Mouse (Mus musculus) limb, embryonic 14.5 days (tissue): Measurements from ENCODE around the gene 2310007B03Rik. TPM values are rescaled to one million over a fixed set of nuclear protein-coding genes. Genes with fewer than 3 reads are reported as not detected.
A peak's percentile ranks its signal among the peaks of the same experiment; 100 is the strongest.
"Not testable (repeated sequence)": the region's sequence is repeated elsewhere in the genome, so short reads cannot be mapped to it uniquely, and the experiment has no call there.

Experiments used
- ATAC-seq: fragments of 200-750 bp; cut with Nextera tagmentation; 2 replicates; pipeline ENCODE4 v1.8.0; 2017; ENCODE audit warnings: low read depth, moderate number of reproducible peaks, moderate TSS enrichment; ENCODE audit not compliant: low FRiP score
- DNase-seq: peaks from one replicate; pipeline ENCODE4 v3.0.0-alpha.2; 2015; ENCODE audit warnings: low spot score
- H3K27ac ChIP-seq: fragments of 300-500 bp; sonication (generic); replicated peaks from 2 replicates; pipeline ENCODE4 v1.5.1; 2014; ENCODE audit warnings: low read depth, mild to moderate bottlenecking, low read length, moderate library complexity, mixed read lengths
- H3K27me3 ChIP-seq: fragments of 300-500 bp; sonication (generic); 2 replicates; pipeline ENCODE4 v1.6.1; 2014; ENCODE audit warnings: low read length, mixed read lengths; ENCODE audit not compliant: control insufficient read depth, insufficient read depth
- H3K36me3 ChIP-seq: fragments of 300-500 bp; sonication (generic); 2 replicates; pipeline ENCODE4 v1.6.1; 2014; ENCODE audit warnings: mild to moderate bottlenecking, low read length, moderate library complexity, mixed read lengths; ENCODE audit not compliant: control insufficient read depth, insufficient read depth
- H3K4me1 ChIP-seq: fragments of 300-500 bp; sonication (generic); 2 replicates; pipeline ENCODE4 v1.6.1; 2014; ENCODE audit warnings: antibody characterized with exemption, low read length, mixed read lengths; ENCODE audit not compliant: control insufficient read depth, insufficient read depth
- H3K4me2 ChIP-seq: fragments of 300-500 bp; sonication (generic); replicated peaks from 2 replicates; pipeline ENCODE4 v1.6.1; 2014; ENCODE audit warnings: low read depth, mild to moderate bottlenecking, low read length, moderate library complexity; ENCODE audit not compliant: severe bottlenecking
- H3K4me3 ChIP-seq: fragments of 300-500 bp; sonication (generic); replicated peaks from 2 replicates; pipeline ENCODE4 v1.5.1; 2014; ENCODE audit warnings: low read length
- H3K9ac ChIP-seq: fragments of 300-500 bp; sonication (generic); 2 replicates; pipeline ENCODE4 v1.6.1; 2014; ENCODE audit warnings: mild to moderate bottlenecking, low read depth, low read length, moderate library complexity; ENCODE audit not compliant: severe bottlenecking
- H3K9me3 ChIP-seq: fragments of 300-500 bp; sonication (generic); 2 replicates; pipeline ENCODE4 v1.6.1; 2016; ENCODE audit warnings: low read length; ENCODE audit not compliant: control insufficient read depth
- POLR2A ChIP-seq: fragments of 200-500 bp; IDR thresholded peaks from 2 replicates; pipeline ENCODE4 v1.8.0; 2012; ENCODE audit warnings: inconsistent platforms, mild to moderate bottlenecking, moderate library complexity, borderline replicate concordance; ENCODE audit not compliant: insufficient read depth, insufficient read length; ENCODE audit errors: extremely low read depth
- WGBS: fragments of 180-500 bp; shearing (Covaris S2); extraction: QIAGEN DNeasy Blood & Tissue Kit; methylation state at CpG from one replicate; pipeline ENCODE4 v1.1.7; 2014; 5-methylcytosine and 5-hydroxymethylcytosine counted together
- polyA plus RNA-seq, 2 experiments: library from polyadenylated mRNA; depleted of rRNA in 1 of 2; stranded (reverse) in 1 of 2; unstranded in 1 of 2; fragments of >200 nt; fragmentation: Nextera tagmentation in 1 of 2; extraction: Ambion mirVana in 1 of 2; gene quantifications; 2 replicates each; pipeline versions ENCODE4 v1.2.1 to v1.2.3; 2012 to 2014

Gene 2310007B03Rik
- 2.9 and 4.2 TPM in 2 replicates for polyA plus RNA-seq (2012; rRNA removed)
- polyA plus RNA-seq (2014; fragmentation: Nextera tagmentation; extraction: Ambion mirVana), result 6.9 and 9.0 TPM in 2 replicates

GRCm38 (mm10) chr1:93160501-93161133, at the start of gene 2310007B03Rik:
2310007B03Rik (minus strand) TSS chr1:93160948.
- Histone ChIP-seq H3K27me3 (no peaks in the 10 kb centered on the region), H3K36me3 (no peaks in the 10 kb centered on the region), H3K27ac (no peak within 1 kb of the TSS), H3K9ac (peak within 1 kb of the TSS; percentile 28; the same call in 1 of the 2 replicates), H3K4me2 (no peak within 1 kb of the TSS), H3K9me3 (no peaks in the 10 kb centered on the region), H3K4me1 (no peaks in the 10 kb centered on the region), H3K4me3 (no peak within 1 kb of the TSS)
- ATAC-seq, result no peak
- no peak for TF ChIP-seq POLR2A
- WGBS, result 65% methylated on average over 8 of the region's 8 CpGs
- no peak for DNase-seq

GRCm38 (mm10) chr1:93210213-93210641, 49.5 kb upstream of the 2310007B03Rik start:
- H3K9me3 ChIP-seq, result no peaks in the 10 kb centered on the region
- TF ChIP-seq POLR2A, result no peak
- H3K36me3 ChIP-seq, result no peaks in the 10 kb centered on the region
- DNase-seq, result peak; percentile 58
- no peak overlapping the region for H3K4me3 ChIP-seq
- 19% methylated on average over 9 of the region's 9 CpGs for WGBS
- peak overlapping the region; percentile 73 for H3K27ac ChIP-seq
- H3K4me2 ChIP-seq, result no peak overlapping the region
- ATAC-seq, result peak; percentile 54
- peaks cover 52% of the 10 kb centered on the region for H3K4me1 ChIP-seq
- H3K9ac ChIP-seq, result no peak overlapping the region
- no peaks in the 10 kb centered on the region for H3K27me3 ChIP-seq

- H3K36me3 ChIP-seq, result no peaks in the 10 kb centered on the region
- no peak for ATAC-seq
- H3K4me2 ChIP-seq, result no peak overlapping the region
- WGBS, result 79% methylated on average over 4 of the region's 4 CpGs
- H3K27ac ChIP-seq, result no peak overlapping the region
- H3K27me3 ChIP-seq, result no peaks in the 10 kb centered on the region
- no peak for TF ChIP-seq POLR2A
- H3K4me1 ChIP-seq, result peaks cover 38% of the 10 kb centered on the region
- H3K9me3 ChIP-seq, result no peaks in the 10 kb centered on the region
- DNase-seq, result no peak
- no peak overlapping the region for H3K4me3 ChIP-seq
- H3K9ac ChIP-seq, result no peak overlapping the region
These were observed 46.9 kb upstream of the 2310007B03Rik start for GRCm38 (mm10) chr1:93207536-93208064.

GRCm38 (mm10) chr1:93206277-93206970, 45.7 kb upstream of the 2310007B03Rik start:
- Histone ChIP-seq H3K9me3 (no peaks in the 10 kb centered on the region), H3K36me3 (no peaks in the 10 kb centered on the region), H3K27me3 (no peaks in the 10 kb centered on the region), H3K4me1 (peaks cover 31% of the 10 kb centered on the region), H3K4me3 (no peak overlapping the region), H3K27ac (no peak overlapping the region), H3K4me2 (no peak overlapping the region), H3K9ac (no peak overlapping the region)
- TF ChIP-seq POLR2A, result no peak
- ATAC-seq (no peak; the same call in 1 of the 2 replicates), DNase-seq (no peak)
- WGBS, result 57% methylated on average over 12 of the region's 12 CpGs

GRCm38 (mm10) chr1:93197916-93198315, 37.2 kb upstream of the 2310007B03Rik start:
- no peaks in the 10 kb centered on the region for H3K36me3 ChIP-seq
- no peak overlapping the region for H3K4me2 ChIP-seq
- no peaks in the 10 kb centered on the region for H3K4me1 ChIP-seq
- H3K27ac ChIP-seq, result no peak overlapping the region
- no peak for TF ChIP-seq POLR2A
- no peak for DNase-seq
- no peak overlapping the region for H3K9ac ChIP-seq
- WGBS, result 57% methylated on average over 3 of the region's 3 CpGs
- H3K27me3 ChIP-seq, result no peaks in the 10 kb centered on the region
- ATAC-seq, result no peak
- H3K9me3 ChIP-seq, result no peaks in the 10 kb centered on the region
- H3K4me3 ChIP-seq, result no peak overlapping the region

- 69% methylated on average over 2 of the region's 2 CpGs for WGBS
- H3K4me2 ChIP-seq, DNase-seq, H3K9me3 ChIP-seq, H3K36me3 ChIP-seq, H3K27ac ChIP-seq, ATAC-seq, H3K27me3 ChIP-seq, H3K9ac ChIP-seq, H3K4me1 ChIP-seq, H3K4me3 ChIP-seq: not testable (repeated sequence)
These were observed 36.7 kb upstream of the 2310007B03Rik start for GRCm38 (mm10) chr1:93197454-93197853.
